Mouse (Mus musculus) adrenal gland, postnatal 14 days (tissue): ENCODE results near the gene Zdhhc9. TPM values are rescaled to one million over a fixed set of nuclear protein-coding genes. Genes with fewer than 3 reads are reported as not detected.

Experiments
- DNase-seq: peaks from one replicate; pipeline ENCODE4 v3.0.0; 2021; ENCODE audit warnings: mixed read lengths
- total RNA-seq: library from RNA; stranded (reverse); gene quantifications from 2 replicates; pipeline ENCODE4 v1.2.3, GENCODE M21; 2021

Zdhhc9 gene
- total RNA-seq, 1 experiment from 2014 or later = 17.5 TPM

DNA sequence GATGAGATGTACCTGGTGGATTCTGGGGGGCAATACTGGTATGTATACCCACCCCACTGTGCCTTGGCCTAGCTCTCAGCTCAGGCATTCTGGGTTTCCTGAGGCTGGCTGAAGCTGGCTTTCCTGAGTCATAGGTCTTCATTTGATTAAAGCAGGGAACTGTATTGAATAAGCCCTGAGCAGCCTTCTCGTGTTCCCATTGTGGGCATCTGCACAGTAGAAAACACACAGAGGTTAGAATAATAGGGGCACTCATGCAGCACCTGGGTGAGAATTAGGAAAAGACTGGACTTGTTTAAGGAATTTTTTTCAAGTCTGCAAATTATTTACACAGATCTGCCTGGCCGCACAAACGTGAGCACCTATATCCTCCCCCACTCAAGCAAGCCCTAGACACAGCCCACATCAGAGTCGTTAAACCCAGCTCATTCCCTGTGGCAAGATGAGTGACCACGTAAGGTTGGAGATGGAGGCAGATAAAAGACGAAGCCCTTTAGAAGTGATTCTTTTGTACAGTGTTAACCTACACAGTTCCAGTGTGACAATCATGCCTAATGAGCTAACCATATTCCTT, 81.7 kb downstream of the Zdhhc9 start:
- no peak for DNase-seq

GRCm38 (mm10) chrX:48124132-48125071, 84.3 kb downstream of the Zdhhc9 start:
- peak; percentile 79 for DNase-seq

Other genes with a start within 250 kb of the Zdhhc9 start
- 4.8 and 6.6 TPM in 2 replicates for gene Apln, start 174.0 kb downstream of the Zdhhc9 start, total RNA-seq
- gene Xpnpep2, start 100.2 kb downstream of the Zdhhc9 start, total RNA-seq = 1.1 and 1.5 TPM in 2 replicates
- 1.6 and 12.3 TPM in 2 replicates for gene Sash3, start 62.4 kb downstream of the Zdhhc9 start, total RNA-seq
- gene Utp14a, start 48.0 kb upstream of the Zdhhc9 start, total RNA-seq = 14.9 and 18.8 TPM in 2 replicates
- gene Bcorl1, start 132.5 kb upstream of the Zdhhc9 start, total RNA-seq = 9.8 and 10.1 TPM in 2 replicates